ENCODE assay signal across 24 mouse cellular contexts in genomic region chr5:5297222-5297621, GRCm38 (mm10).
DNase-seq lines count a peak whose midpoint lies in the region; ATAC-seq lines count a peak whose summit lies in the region.
"Had no signal": no experiment of that assay in that cellular context is flagged by ENCODE, and none has a peak within 500 bp of the region (broad histone marks: within the 10 kb centered on the region; RNA-seq: fewer than 3 reads in every experiment).

No protein-coding gene starts in this region.

- no peaks in the 10 kb centered on the region for H3K9me3 ChIP-seq in hindbrain, embryonic 13.5 days
- no peaks in the 10 kb centered on the region for H3K9me3 ChIP-seq in hindbrain, embryonic 11.5 days (ENCODE audit: control insufficient read depth, low read length)
- H3K9me3 ChIP-seq in lung, embryonic 16.5 days (ENCODE audit: control insufficient read depth, low read length): no peaks in the 10 kb centered on the region
- H3K9me3 ChIP-seq in embryonic facial prominence, embryonic 10.5 days: no peaks in the 10 kb centered on the region
- H3K9me3 ChIP-seq: embryonic facial prominence, embryonic 13.5 days; forebrain, embryonic 12.5 days; forebrain, embryonic 15.5 days had no signal

- no peak for DNase-seq in hindbrain, embryonic 11.5 days (ENCODE audit: low spot score)
- peak; percentile 45 for DNase-seq in lung, postnatal 14 days
- peak; percentile 24 to 72 for DNase-seq in lung, postnatal 4 days
- DNase-seq in spleen, adult 18-20 months: no peak
- no peak for DNase-seq in embryonic facial prominence, embryonic 10.5 days (ENCODE audit: low spot score)
- DNase-seq in right cerebral cortex, postnatal 14 days: no peak
- DNase-seq: adrenal gland, postnatal 10 days; adrenal gland, postnatal 36 days; cerebellum, adult 18-20 months; cerebellum, adult 9-10 months; cerebellum, postnatal 14 days; gastrocnemius, postnatal 10 days; gastrocnemius, postnatal 36 days; heart, adult 11 months had no signal

- ATAC-seq in hindbrain, embryonic 13.5 days (ENCODE audit: low FRiP score): peak; percentile 49; the same call in 1 of the 2 replicates
- no peak for ATAC-seq in hindbrain, embryonic 11.5 days (ENCODE audit: low FRiP score)
- ATAC-seq in lung, embryonic 16.5 days (ENCODE audit: low read depth): peak; percentile 85
- ATAC-seq: forebrain, embryonic 15.5 days; hindbrain, postnatal 0 days; Patski had no signal

- peaks cover 10% of the 10 kb centered on the region for H3K4me1 ChIP-seq in hindbrain, embryonic 13.5 days (replicated peaks)
- no peaks in the 10 kb centered on the region for H3K4me1 ChIP-seq in hindbrain, embryonic 11.5 days (replicated peaks; ENCODE audit: control insufficient read depth, insufficient read depth, low read length)
- H3K4me1 ChIP-seq in lung, embryonic 16.5 days (replicated peaks; ENCODE audit: control insufficient read depth, insufficient read depth, low read length): no peaks in the 10 kb centered on the region
- H3K4me1 ChIP-seq in embryonic facial prominence, embryonic 10.5 days: peaks cover 7% of the 10 kb centered on the region; the same call in 1 of the 2 replicates
- H3K4me1 ChIP-seq: embryonic facial prominence, embryonic 13.5 days had no signal

- no peak overlapping the region for H3K4me3 ChIP-seq in hindbrain, embryonic 13.5 days
- no peak overlapping the region for H3K4me3 ChIP-seq in hindbrain, embryonic 11.5 days (ENCODE audit: low read depth, low read length)
- H3K4me3 ChIP-seq in lung, embryonic 16.5 days (ENCODE audit: low read length): no peak overlapping the region
- no peak overlapping the region for H3K4me3 ChIP-seq in embryonic facial prominence, embryonic 10.5 days
- H3K4me3 ChIP-seq: embryonic facial prominence, embryonic 13.5 days; erythroblast, embryonic 14.5 days; forebrain, embryonic 12.5 days; forebrain, embryonic 15.5 days had no signal

- H3K27me3 ChIP-seq in hindbrain, embryonic 13.5 days: no peaks in the 10 kb centered on the region
- H3K27me3 ChIP-seq in hindbrain, embryonic 11.5 days (ENCODE audit: control insufficient read depth, insufficient read depth, low read length): no peaks in the 10 kb centered on the region
- no peaks in the 10 kb centered on the region for H3K27me3 ChIP-seq in lung, embryonic 16.5 days (ENCODE audit: control insufficient read depth, insufficient read depth, low read depth, low read length)
- H3K27me3 ChIP-seq in embryonic facial prominence, embryonic 10.5 days (replicated peaks; ENCODE audit: low read depth, poor library complexity, severe bottlenecking): no peaks in the 10 kb centered on the region
- H3K27me3 ChIP-seq: embryonic facial prominence, embryonic 13.5 days; forebrain, embryonic 12.5 days; forebrain, embryonic 15.5 days; Patski had no signal

- H3K9ac ChIP-seq in hindbrain, embryonic 13.5 days: no peak overlapping the region
- no peak overlapping the region for H3K9ac ChIP-seq in hindbrain, embryonic 11.5 days (ENCODE audit: low read depth, low read length)
- no peak overlapping the region for H3K9ac ChIP-seq in lung, embryonic 16.5 days (ENCODE audit: low read length)
- H3K9ac ChIP-seq: embryonic facial prominence, embryonic 13.5 days; forebrain, embryonic 12.5 days; forebrain, embryonic 15.5 days; hindbrain, embryonic 14.5 days had no signal

- no peak overlapping the region for H3K27ac ChIP-seq in hindbrain, embryonic 13.5 days
- no peak overlapping the region for H3K27ac ChIP-seq in hindbrain, embryonic 11.5 days (ENCODE audit: low read depth, low read length)
- H3K27ac ChIP-seq in lung, embryonic 16.5 days (ENCODE audit: low read length): no peak overlapping the region
- no peak overlapping the region for H3K27ac ChIP-seq in embryonic facial prominence, embryonic 10.5 days (replicated peaks)
- H3K27ac ChIP-seq: embryonic facial prominence, embryonic 13.5 days; forebrain, embryonic 12.5 days; forebrain, embryonic 15.5 days; hindbrain, embryonic 14.5 days; hindbrain, postnatal 0 days had no signal

- WGBS in hindbrain, embryonic 13.5 days: 76% methylated on average over 7 of the region's 7 CpGs
- WGBS in hindbrain, embryonic 11.5 days: 83% methylated on average over 7 of the region's 7 CpGs
- WGBS in lung, embryonic 16.5 days: 42% methylated on average over 7 of the region's 7 CpGs
- WGBS in embryonic facial prominence, embryonic 10.5 days: 87% methylated on average over 7 of the region's 7 CpGs

- no peak overlapping the region for H3K4me2 ChIP-seq in hindbrain, embryonic 13.5 days
- no peak overlapping the region for H3K4me2 ChIP-seq in hindbrain, embryonic 11.5 days (replicated peaks; ENCODE audit: low read depth, low read length)
- H3K4me2 ChIP-seq in lung, embryonic 16.5 days (ENCODE audit: low read depth, low read length): no peak overlapping the region
- H3K4me2 ChIP-seq: embryonic facial prominence, embryonic 13.5 days; forebrain, embryonic 12.5 days; forebrain, embryonic 15.5 days; heart, embryonic 11.5 days; hindbrain, embryonic 14.5 days had no signal

- H3K36me3 ChIP-seq in hindbrain, embryonic 13.5 days: no peaks in the 10 kb centered on the region
- no peaks in the 10 kb centered on the region for H3K36me3 ChIP-seq in hindbrain, embryonic 11.5 days (ENCODE audit: control insufficient read depth, insufficient read depth, low read length)
- no peaks in the 10 kb centered on the region for H3K36me3 ChIP-seq in lung, embryonic 16.5 days (ENCODE audit: control insufficient read depth, insufficient read depth, low read length)
- no peaks in the 10 kb centered on the region for H3K36me3 ChIP-seq in embryonic facial prominence, embryonic 10.5 days (replicated peaks)
- H3K36me3 ChIP-seq: embryonic facial prominence, embryonic 13.5 days; forebrain, embryonic 12.5 days; forebrain, embryonic 15.5 days had no signal

Comparison
In these comparisons a context has a peak if more than half of its experiments do, and no peak if none do; other contexts are left out.
1. DNase-seq: peak in lung, postnatal 14 days (single experiment) and lung, postnatal 4 days (2 of 2); none in hindbrain, embryonic 11.5 days (single experiment), spleen, adult 18-20 months (0 of 2), embryonic facial prominence, embryonic 10.5 days (single experiment) and right cerebral cortex, postnatal 14 days (single experiment).